Mouse (Mus musculus) midbrain, embryonic 11.5 days (tissue): ENCODE data around the gene Alpl. TPM values are rescaled to one million over a fixed set of nuclear protein-coding genes. Genes with fewer than 3 reads are reported as not detected.

Experiments used
- ATAC-seq: fragments of 200-750 bp; cut with Nextera tagmentation; 2 replicates; pipeline ENCODE4 v1.8.0; 2017; ENCODE audit warnings: moderate TSS enrichment, moderate library complexity; ENCODE audit not compliant: low FRiP score
- DNase-seq: peaks from one replicate; pipeline ENCODE4 v3.0.0; 2015; ENCODE audit warnings: low spot score; ENCODE audit errors: missing footprints
- H3K27ac ChIP-seq: fragments of 300-500 bp; sonication (generic); 2 replicates; pipeline ENCODE4 v1.5.1; 2014; ENCODE audit warnings: low read depth, low read length
- H3K27me3 ChIP-seq: fragments of 300-500 bp; sonication (generic); 2 replicates; pipeline ENCODE4 v1.6.1; 2014; ENCODE audit warnings: mild to moderate bottlenecking, low read length, moderate library complexity, mixed read lengths; ENCODE audit not compliant: control insufficient read depth, insufficient read depth
- H3K36me3 ChIP-seq: fragments of 300-500 bp; sonication (generic); 2 replicates; pipeline ENCODE4 v1.6.1; 2014; ENCODE audit warnings: mild to moderate bottlenecking, low read length, moderate library complexity, mixed read lengths; ENCODE audit not compliant: control insufficient read depth, insufficient read depth
- H3K4me1 ChIP-seq: fragments of 300-500 bp; sonication (generic); 2 replicates; pipeline ENCODE4 v1.6.1; 2014; ENCODE audit warnings: low read length; ENCODE audit not compliant: control insufficient read depth, insufficient read depth
- H3K4me2 ChIP-seq: fragments of 300-500 bp; sonication (generic); 2 replicates; pipeline ENCODE4 v1.6.1; 2014; ENCODE audit warnings: mild to moderate bottlenecking, moderate library complexity
- H3K4me3 ChIP-seq: fragments of 300-500 bp; sonication (generic); 2 replicates; pipeline ENCODE4 v1.5.1; 2014; ENCODE audit warnings: low read depth, low read length
- H3K9ac ChIP-seq: fragments of 300-500 bp; sonication (generic); 2 replicates; pipeline ENCODE4 v1.6.1; 2014; ENCODE audit warnings: low read length
- H3K9me3 ChIP-seq: fragments of 300-500 bp; sonication (generic); 2 replicates; pipeline ENCODE4 v1.6.1; 2016; ENCODE audit warnings: low read length; ENCODE audit not compliant: control insufficient read depth
- WGBS: fragments of 180-500 bp; shearing (Covaris S2); extraction: QIAGEN DNeasy Blood & Tissue Kit; methylation state at CpG from one replicate; pipeline ENCODE4 v1.1.7; 2014; 5-methylcytosine and 5-hydroxymethylcytosine counted together
- polyA plus RNA-seq: library from polyadenylated mRNA; unstranded; fragments of >200 nt; fragmentation: Nextera tagmentation; extraction: Ambion mirVana; gene quantifications from 2 replicates; pipeline ENCODE4 v1.2.1, GENCODE M21; 2014

Gene Alpl
- polyA plus RNA-seq, 1 experiment from 2014 or later: 23.7 TPM

GRCm38 (mm10) chr4:137699264-137700211, 96.6 kb downstream of the Alpl start:
- DNase-seq (no peak), ATAC-seq (no peak)
- H3K9ac ChIP-seq: no peak overlapping the region
- H3K27ac ChIP-seq: no peak overlapping the region
- no peak overlapping the region for H3K4me3 ChIP-seq
- H3K27me3 ChIP-seq: no peaks in the 10 kb centered on the region
- H3K36me3 ChIP-seq: no peaks in the 10 kb centered on the region
- H3K9me3 ChIP-seq: no peaks in the 10 kb centered on the region
- 69% methylated on average over 21 of the region's 21 CpGs for WGBS
- H3K4me2 ChIP-seq: no peak overlapping the region
- no peaks in the 10 kb centered on the region; the same call in 1 of the 2 replicates for H3K4me1 ChIP-seq

DNA sequence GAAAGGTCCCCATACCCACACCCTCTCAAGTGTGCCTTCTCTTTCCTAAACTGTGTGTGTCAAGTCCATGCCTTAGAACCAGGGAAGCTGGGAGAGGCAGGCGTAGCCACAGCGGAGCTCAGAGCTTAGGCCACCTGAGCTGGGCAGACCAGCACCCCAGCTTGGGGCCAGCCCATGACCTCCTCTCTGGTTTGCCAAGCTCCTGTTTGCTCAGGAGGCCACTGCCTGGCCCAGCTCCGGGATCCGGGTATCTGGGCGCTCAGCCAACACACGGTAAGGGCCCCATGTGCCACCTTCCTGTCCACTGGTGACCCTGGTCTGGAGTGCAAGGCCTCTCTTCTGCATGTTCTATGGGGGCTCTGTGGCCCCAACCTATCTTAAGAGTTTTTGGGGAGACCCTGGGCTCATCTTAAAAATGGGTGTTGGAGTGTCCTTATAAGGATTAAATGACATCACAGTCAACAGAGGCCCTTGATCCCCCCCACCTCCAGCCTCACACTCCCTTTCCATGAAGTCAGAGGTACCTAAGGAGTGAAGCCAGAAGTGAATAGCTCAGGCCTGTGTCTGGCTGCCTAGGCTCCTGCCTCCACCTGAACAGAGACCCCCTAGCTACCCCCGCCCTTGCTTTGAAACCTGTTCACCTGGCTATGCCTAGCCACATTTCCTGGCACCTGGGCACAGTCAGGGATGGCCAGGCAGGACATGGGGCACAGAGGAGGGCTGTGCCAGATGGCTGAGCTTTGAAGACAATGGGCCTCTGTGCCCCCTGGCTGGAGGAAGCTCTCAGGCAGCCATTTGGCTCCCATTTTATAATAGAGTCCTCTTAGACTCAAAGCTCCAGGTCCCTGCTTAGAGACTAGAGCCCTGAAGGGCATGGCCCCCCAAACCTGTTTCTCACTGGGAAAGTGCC, 97.9 kb downstream of the Alpl start:
- no peak overlapping the region for H3K9ac ChIP-seq
- no peak overlapping the region for H3K27ac ChIP-seq
- ATAC-seq (no peak; the same call in 1 of the 2 replicates), DNase-seq (no peak)
- H3K4me3 ChIP-seq: no peak overlapping the region
- no peaks in the 10 kb centered on the region for H3K36me3 ChIP-seq
- no peaks in the 10 kb centered on the region for H3K4me1 ChIP-seq
- no peaks in the 10 kb centered on the region for H3K9me3 ChIP-seq
- no peak overlapping the region for H3K4me2 ChIP-seq
- no peaks in the 10 kb centered on the region for H3K27me3 ChIP-seq
- 92% methylated on average over 7 of the region's 7 CpGs for WGBS

- H3K9me3 ChIP-seq: no peaks in the 10 kb centered on the region
- no peak for ATAC-seq
- WGBS: 74% methylated on average over 13 of the region's 13 CpGs
Observed at GRCm38 (mm10) chr4:137697156-137697885, 98.9 kb downstream of the Alpl start.

GRCm38 (mm10) chr4:137695900-137696299, 100.3 kb downstream of the Alpl start:
- no peak overlapping the region for H3K4me2 ChIP-seq
- H3K9me3 ChIP-seq: no peaks in the 10 kb centered on the region
- H3K27me3 ChIP-seq: no peaks in the 10 kb centered on the region
- no peaks in the 10 kb centered on the region for H3K36me3 ChIP-seq
- H3K9ac ChIP-seq: no peak overlapping the region
- DNase-seq: no peak
- H3K4me3 ChIP-seq: no peak overlapping the region
- 46% methylated on average over 4 of the region's 4 CpGs for WGBS
- no peaks in the 10 kb centered on the region for H3K4me1 ChIP-seq
- no peak for ATAC-seq
- H3K27ac ChIP-seq: no peak overlapping the region

More at GRCm38 (mm10) chr4:137697156-137697885, 98.9 kb downstream of the Alpl start:
- H3K4me2 ChIP-seq: no peak overlapping the region
- H3K27me3 ChIP-seq: no peaks in the 10 kb centered on the region
- H3K4me1 ChIP-seq: no peaks in the 10 kb centered on the region
- H3K9ac ChIP-seq: no peak overlapping the region
- DNase-seq: no peak
- H3K4me3 ChIP-seq: no peak overlapping the region
- H3K36me3 ChIP-seq: no peaks in the 10 kb centered on the region
- no peak overlapping the region for H3K27ac ChIP-seq

GRCm38 (mm10) chr4:137695300-137695699, 100.9 kb downstream of the Alpl start:
- Histone ChIP-seq H3K27me3 (no peaks in the 10 kb centered on the region), H3K4me1 (no peaks in the 10 kb centered on the region), H3K9ac (no peak overlapping the region), H3K36me3 (no peaks in the 10 kb centered on the region), H3K27ac (no peak overlapping the region), H3K4me3 (no peak overlapping the region), H3K4me2 (no peak overlapping the region), H3K9me3 (no peaks in the 10 kb centered on the region)
- DNase-seq (no peak), ATAC-seq (no peak)
- WGBS: 80% methylated on average over 8 of the region's 8 CpGs

DNA sequence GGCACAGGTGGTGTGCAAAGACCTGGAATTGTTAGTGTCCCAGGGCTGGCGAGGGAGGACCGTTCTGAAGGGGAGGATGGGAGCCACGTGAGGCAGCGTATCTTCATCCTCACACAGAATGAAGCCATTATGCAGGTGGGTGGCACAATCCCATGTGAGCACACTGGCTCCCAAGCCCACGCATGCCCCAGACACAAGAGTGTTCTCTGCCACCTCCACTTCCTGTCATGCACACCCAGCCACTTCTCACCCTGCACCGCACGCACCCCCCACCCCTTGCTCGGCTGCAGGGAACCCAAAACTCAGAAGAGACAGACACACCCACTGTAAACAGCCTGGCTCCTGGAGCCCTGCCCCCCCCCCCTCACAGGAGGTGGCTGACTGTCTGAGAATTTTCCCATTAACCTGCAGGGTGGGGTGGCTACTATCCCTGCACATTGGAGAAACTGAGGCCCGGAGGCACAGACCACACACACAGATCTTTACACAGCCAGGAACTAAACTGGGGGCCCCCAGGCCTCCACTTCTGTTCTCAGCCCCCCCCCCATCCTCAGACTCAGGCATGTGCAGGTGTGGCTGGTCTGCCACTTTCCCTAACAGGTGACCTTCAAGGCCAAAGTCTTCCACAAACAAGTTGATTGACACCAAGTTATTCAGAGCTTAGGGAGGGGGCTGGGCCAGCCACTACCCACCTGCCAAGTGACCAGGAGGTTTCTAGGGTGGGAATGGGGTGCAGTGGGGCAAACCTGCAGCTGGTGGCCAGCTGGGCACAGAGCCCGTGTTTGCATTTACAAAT, 103.9 kb downstream of the Alpl start:
- ATAC-seq (no peak), DNase-seq (no peak)
- Histone ChIP-seq H3K4me2 (no peak overlapping the region), H3K4me1 (no peaks in the 10 kb centered on the region), H3K9me3 (no peaks in the 10 kb centered on the region), H3K27ac (no peak overlapping the region), H3K9ac (no peak overlapping the region), H3K27me3 (no peaks in the 10 kb centered on the region), H3K36me3 (no peaks in the 10 kb centered on the region), H3K4me3 (no peak overlapping the region)
- 88% methylated on average over 10 of the region's 10 CpGs for WGBS
